Mouse (Mus musculus) heart, postnatal 25 days (tissue): ENCODE data around the gene Mark1. TPM values are rescaled to one million over a fixed set of nuclear protein-coding genes. Genes with fewer than 3 reads are reported as not detected.

ENCODE experiments used
- DNase-seq: peaks from one replicate; pipeline ENCODE4 v3.0.0; 2022; ENCODE audit warnings: low spot score
- intact Hi-C: fragments of 180-260 bp; cut with DNase I; formaldehyde crosslinking; loops from one replicate; pipeline ENCODE4 v1.15.1; 2025
- total RNA-seq, 2 experiments: library from RNA; stranded (reverse); gene quantifications; 2 replicates each; pipeline ENCODE4 v1.2.3; 2021

Gene Mark1
- total RNA-seq, 2 experiments from 2014 or later = 7.0 to 7.6 TPM

DNA sequence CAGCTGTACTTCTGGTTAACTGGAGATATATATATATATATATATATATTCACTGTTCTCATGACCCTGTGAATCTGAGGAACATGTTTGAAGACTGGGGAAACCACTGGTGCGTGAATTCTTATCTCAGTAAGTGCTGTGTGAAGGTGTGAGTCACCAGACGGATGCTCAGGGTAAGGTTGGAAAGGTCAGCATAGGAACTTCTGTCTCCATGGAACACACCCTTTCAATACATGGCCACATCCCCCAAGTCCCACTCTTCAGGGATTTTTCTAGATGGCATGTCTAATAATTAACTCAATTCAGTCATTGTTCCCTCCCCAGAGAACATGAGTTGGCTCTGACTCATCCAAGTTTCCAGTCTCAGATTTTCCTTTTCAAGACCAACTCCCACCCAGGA is 137.8 kb downstream of the Mark1 start:
- DNase-seq = no peak
- intact Hi-C loops = no loop called here

DNA sequence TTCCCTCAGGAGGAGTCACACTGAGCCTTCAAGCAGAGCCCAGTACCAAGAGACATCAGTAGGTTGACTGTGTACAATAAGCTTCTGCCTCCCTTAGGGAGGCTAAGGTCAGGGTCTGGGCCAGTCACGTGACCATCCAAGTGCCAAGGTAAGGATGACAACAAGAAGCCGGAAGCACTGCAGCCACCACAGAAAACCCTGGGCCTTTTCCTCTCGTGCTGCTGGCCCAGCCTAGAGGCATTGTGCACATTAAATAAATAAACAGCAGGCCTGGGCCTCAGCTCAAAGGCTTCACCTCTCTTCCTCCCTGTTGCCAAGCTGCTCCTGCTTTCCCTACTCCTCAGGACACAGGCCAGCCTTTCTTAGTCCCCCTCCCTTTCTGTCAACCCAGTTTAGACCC is 139.1 kb downstream of the Mark1 start:
- intact Hi-C loops = no loop called here
- no peak for DNase-seq

DNA sequence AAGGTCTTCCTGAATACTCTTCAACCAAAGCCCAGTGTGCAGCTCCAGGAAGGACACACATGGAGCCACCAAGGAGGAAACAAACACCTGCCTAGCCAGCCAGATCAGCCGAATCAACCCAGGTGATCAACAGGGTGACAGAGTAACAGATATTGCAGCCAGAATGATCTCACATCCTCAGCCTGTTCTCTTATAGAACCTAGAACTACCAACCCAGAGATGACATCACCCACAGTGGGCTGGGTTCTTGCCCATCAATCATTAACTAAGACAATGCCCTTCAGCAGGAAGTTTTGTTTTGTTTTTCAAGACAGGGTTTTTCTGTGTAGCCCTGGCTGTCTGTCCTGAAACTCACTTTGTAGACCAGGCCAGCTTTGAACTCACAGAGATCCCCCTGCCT is 141.1 kb downstream of the Mark1 start:
- intact Hi-C loops = no loop called here

GRCm38 (mm10) chr1:184857216-184857615 is 142.2 kb downstream of the Mark1 start:
- DNase-seq = no peak
- intact Hi-C loops = no loop called here

More for the DNA sequence above, 141.1 kb downstream of the Mark1 start:
- DNase-seq = no peak

DNA sequence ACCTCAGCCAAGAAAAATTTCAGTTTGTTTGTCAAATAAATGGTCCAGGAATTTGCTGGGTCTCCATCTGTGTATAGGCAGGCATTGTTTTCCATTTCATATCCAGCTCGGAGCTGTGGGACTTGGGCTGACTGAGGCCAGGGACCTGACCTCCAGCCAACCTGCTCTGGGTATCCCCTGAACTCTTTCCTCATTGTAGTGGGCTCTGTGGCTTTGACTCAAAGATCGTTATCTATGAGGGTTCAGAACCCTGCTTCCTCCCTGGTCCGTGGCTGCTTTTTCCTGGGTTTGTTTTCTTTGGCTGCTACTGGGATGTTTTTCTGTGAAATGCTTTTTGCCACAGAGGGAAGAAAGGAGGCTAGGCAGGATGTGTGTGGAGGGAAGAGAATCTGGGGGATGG is 145.4 kb downstream of the Mark1 start:
- DNase-seq = no peak
- intact Hi-C loops = loop anchor here (2.0 to 5.0 kb wide), 3 partner anchors 29 to 348 kb away; partner anchors contain the start of genes C130074G19Rik and Rab3gap2

- intact Hi-C loops = loop anchor here (2.0 to 5.0 kb wide), 3 partner anchors 29 to 349 kb away; partner anchors contain the start of genes C130074G19Rik and Rab3gap2
- DNase-seq = peak; percentile 69
These were observed 146.0 kb downstream of the Mark1 start for GRCm38 (mm10) chr1:184853339-184853738.

- intact Hi-C loops = loop anchor here (2.0 to 5.0 kb wide), 3 partner anchors 27 to 350 kb away; partner anchors contain the start of genes C130074G19Rik and Rab3gap2
These were observed 147.4 kb downstream of the Mark1 start for GRCm38 (mm10) chr1:184851741-184852618.

GRCm38 (mm10) chr1:184851166-184851565 is 148.2 kb downstream of the Mark1 start:
- intact Hi-C loops = loop anchor here (5.0 kb wide), 1 partner anchor 351 kb away; the partner anchor contains the start of gene Rab3gap2
- DNase-seq = no peak

More at GRCm38 (mm10) chr1:184851741-184852618, 147.4 kb downstream of the Mark1 start:
- DNase-seq = peak; percentile 73

GRCm38 (mm10) chr1:184846973-184847372 is 152.4 kb downstream of the Mark1 start:
- DNase-seq = no peak
- intact Hi-C loops = no loop called here

Other genes starting within 250 kb of the Mark1 start
- not detected for gene Marc1, start 188.3 kb downstream of the Mark1 start, total RNA-seq
- gene Marc2, start 153.1 kb downstream of the Mark1 start, total RNA-seq = 100 to 1,000 TPM; 106 to 111 TPM
- gene C130074G19Rik, start 116.4 kb downstream of the Mark1 start, total RNA-seq = 10 to 100 TPM; 17.4 to 18.0 TPM
- 10 to 100 TPM; 20.6 to 20.7 TPM for gene Rab3gap2, start 204.5 kb upstream of the Mark1 start, total RNA-seq